Mouse (Mus musculus) ES-Bruce4 (cell line): ENCODE results near the gene Med16. TPM values are rescaled to one million over a fixed set of nuclear protein-coding genes. Genes with fewer than 3 reads are reported as not detected.

Source experiments
- H3K27ac ChIP-seq: 2 replicates; pipeline ENCODE4 v1.5.1; 2012; ENCODE audit warnings: low read length, inconsistent platforms; ENCODE audit not compliant: insufficient read depth
- H3K27me3 ChIP-seq: 2 replicates; pipeline ENCODE4 v1.6.1; 2012; ENCODE audit warnings: mild to moderate bottlenecking, low read length, inconsistent platforms; ENCODE audit not compliant: control insufficient read depth, poor library complexity, insufficient read depth, severe bottlenecking
- H3K36me3 ChIP-seq: 2 replicates; pipeline ENCODE4 v1.6.1; 2012; ENCODE audit warnings: inconsistent platforms, mild to moderate bottlenecking, low read length, moderate library complexity; ENCODE audit not compliant: control insufficient read depth, poor library complexity, insufficient read depth, severe bottlenecking
- H3K4me1 ChIP-seq: one replicate; pipeline ENCODE4 v1.8.1; 2011; ENCODE audit warnings: low read length; ENCODE audit not compliant: control insufficient read depth, insufficient read depth
- H3K4me3 ChIP-seq: 2 replicates; pipeline ENCODE4 v1.5.1; 2011; ENCODE audit warnings: low read depth, mild to moderate bottlenecking, low read length
- H3K9ac ChIP-seq: 2 replicates; pipeline ENCODE4 v1.6.1; 2012; ENCODE audit warnings: low read depth, mild to moderate bottlenecking, inconsistent platforms; ENCODE audit not compliant: poor library complexity, severe bottlenecking
- H3K9me3 ChIP-seq: replicated peaks from 2 replicates; pipeline ENCODE4 v1.6.1; 2012; ENCODE audit warnings: mild to moderate bottlenecking, low read length, inconsistent platforms; ENCODE audit not compliant: control insufficient read depth, poor library complexity, insufficient read depth, severe bottlenecking
- CTCF ChIP-seq: IDR thresholded peaks from one replicate; pipeline ENCODE4 v1.8.1; 2011; ENCODE audit warnings: low read depth, low read length
- EP300 ChIP-seq: IDR thresholded peaks from 2 replicates; pipeline ENCODE4 v1.6.1; 2011; ENCODE audit warnings: low read depth, low read length; ENCODE audit not compliant: insufficient read depth
- POLR2A ChIP-seq: IDR thresholded peaks from one replicate; pipeline ENCODE4 v1.8.1; 2011; ENCODE audit warnings: low read length; ENCODE audit not compliant: insufficient read depth
- polyA plus RNA-seq: library from polyadenylated mRNA; stranded (reverse); fragments of >200 nt; gene quantifications from 2 replicates; pipeline ENCODE4 v1.2.4, GENCODE M21; 2011; ENCODE audit warnings: low read depth; ENCODE audit not compliant: missing spikeins, insufficient read depth, insufficient read length

Med16 gene
- polyA plus RNA-seq, 1 experiment: 17.5 TPM

- TF ChIP-seq POLR2A (no peak), EP300 (no peak), CTCF (no peak)
- Histone ChIP-seq H3K9ac (peak overlapping the region; percentile 93), H3K9me3 (no peaks in the 10 kb centered on the region), H3K27ac (peak overlapping the region; percentile 89), H3K27me3 (no peaks in the 10 kb centered on the region), H3K4me3 (peak overlapping the region; percentile 80), H3K4me1 (peaks cover 5% of the 10 kb centered on the region), H3K36me3 (peaks cover 41% of the 10 kb centered on the region)
Measured at GRCm38 (mm10) chr10:79855558-79856184, 53.1 kb downstream of the Med16 start.

GRCm38 (mm10) chr10:79854801-79855541, 53.8 kb downstream of the Med16 start:
- H3K9me3 ChIP-seq: no peaks in the 10 kb centered on the region
- H3K36me3 ChIP-seq: peaks cover 34% of the 10 kb centered on the region
- TF ChIP-seq POLR2A: no peak
- TF ChIP-seq CTCF: no peak
- no peak for TF ChIP-seq EP300
- H3K4me3 ChIP-seq: peak overlapping the region; percentile 80
- no peaks in the 10 kb centered on the region for H3K27me3 ChIP-seq
- H3K9ac ChIP-seq: peak overlapping the region; percentile 93
- peak overlapping the region; percentile 89 for H3K27ac ChIP-seq
- peaks cover 11% of the 10 kb centered on the region for H3K4me1 ChIP-seq

- no peaks in the 10 kb centered on the region for H3K9me3 ChIP-seq
- H3K4me3 ChIP-seq: peak within 1 kb of the TSS; percentile 80
- H3K36me3 ChIP-seq: peaks cover 26% of the 10 kb centered on the region
- H3K27ac ChIP-seq: peak within 1 kb of the TSS; percentile 90
- H3K9ac ChIP-seq: peak within 1 kb of the TSS; percentile 93
- H3K27me3 ChIP-seq: no peaks in the 10 kb centered on the region
- peaks cover 12% of the 10 kb centered on the region for H3K4me1 ChIP-seq
- TF ChIP-seq POLR2A (no peak), EP300 (no peak), CTCF (no peak)
Measured at GRCm38 (mm10) chr10:79853860-79854795, 54.6 kb downstream of the Med16 start, which contains the start of gene Ptbp1. Ptbp1 (plus strand) TSS chr10:79854427.

GRCm38 (mm10) chr10:79853392-79853791, 55.3 kb downstream of the Med16 start:
- H3K9me3 ChIP-seq: no peaks in the 10 kb centered on the region
- peaks cover 12% of the 10 kb centered on the region for H3K4me1 ChIP-seq

GRCm38 (mm10) chr10:79852827-79853226, 55.9 kb downstream of the Med16 start:
- Histone ChIP-seq H3K36me3 (peaks cover 14% of the 10 kb centered on the region), H3K9ac (peak overlapping the region; percentile 70), H3K27ac (peak overlapping the region; percentile 90), H3K27me3 (no peaks in the 10 kb centered on the region), H3K4me1 (peaks cover 12% of the 10 kb centered on the region), H3K9me3 (no peaks in the 10 kb centered on the region), H3K4me3 (peak overlapping the region; percentile 76)
- TF ChIP-seq CTCF (no peak), POLR2A (no peak), EP300 (no peak)

More at GRCm38 (mm10) chr10:79853392-79853791, 55.3 kb downstream of the Med16 start:
- Histone ChIP-seq H3K9ac (peak overlapping the region; percentile 70), H3K27ac (peak overlapping the region; percentile 90), H3K4me3 (peak overlapping the region; percentile 76), H3K36me3 (peaks cover 19% of the 10 kb centered on the region), H3K27me3 (no peaks in the 10 kb centered on the region)
- TF ChIP-seq POLR2A: no peak
- TF ChIP-seq CTCF: no peak
- no peak for TF ChIP-seq EP300
